Mouse (Mus musculus) lung, adult 2 months (tissue): Measurements from ENCODE around the gene Slc7a10. TPM values are rescaled to one million over a fixed set of nuclear protein-coding genes. Genes with fewer than 3 reads are reported as not detected.

Source experiments
- DNase-seq: peaks from one replicate; pipeline ENCODE4 v3.0.0; 2022
- H3K4me1 ChIP-seq: fragments of 200-500 bp; 2 replicates; pipeline ENCODE4 v1.6.1; 2011; ENCODE audit warnings: low read length; ENCODE audit not compliant: control insufficient read depth, insufficient read depth
- H3K4me3 ChIP-seq: fragments of 200-500 bp; replicated peaks from 2 replicates; pipeline ENCODE3; 2011; ENCODE audit warnings: low read depth, mild to moderate bottlenecking, control low read depth, low read length; ENCODE audit errors: extremely low read depth
- CTCF ChIP-seq: fragments of 200-500 bp; IDR thresholded peaks from 2 replicates; pipeline ENCODE4 v1.5.1; 2011; ENCODE audit warnings: mild to moderate bottlenecking, low read length, control low read depth; ENCODE audit not compliant: insufficient read depth
- POLR2A ChIP-seq: fragments of 200-500 bp; IDR thresholded peaks from 2 replicates; pipeline ENCODE4 v1.6.1; 2011; ENCODE audit warnings: low read depth, mild to moderate bottlenecking, control low read depth, low read length, borderline replicate concordance; ENCODE audit errors: extremely low read depth
- WGBS: fragments of 180-500 bp; shearing (Covaris S2); methylation state at CpG from one replicate; pipeline ENCODE4 v1.1.7; 2018; 5-methylcytosine and 5-hydroxymethylcytosine counted together
- polyA plus RNA-seq: library from polyadenylated mRNA; depleted of rRNA; stranded (reverse); fragments of >200 nt; gene quantifications from 2 replicates; pipeline ENCODE4 v1.2.3, GENCODE M21; 2012

Gene Slc7a10
- polyA plus RNA-seq, 1 experiment: 81.4 TPM

DNA sequence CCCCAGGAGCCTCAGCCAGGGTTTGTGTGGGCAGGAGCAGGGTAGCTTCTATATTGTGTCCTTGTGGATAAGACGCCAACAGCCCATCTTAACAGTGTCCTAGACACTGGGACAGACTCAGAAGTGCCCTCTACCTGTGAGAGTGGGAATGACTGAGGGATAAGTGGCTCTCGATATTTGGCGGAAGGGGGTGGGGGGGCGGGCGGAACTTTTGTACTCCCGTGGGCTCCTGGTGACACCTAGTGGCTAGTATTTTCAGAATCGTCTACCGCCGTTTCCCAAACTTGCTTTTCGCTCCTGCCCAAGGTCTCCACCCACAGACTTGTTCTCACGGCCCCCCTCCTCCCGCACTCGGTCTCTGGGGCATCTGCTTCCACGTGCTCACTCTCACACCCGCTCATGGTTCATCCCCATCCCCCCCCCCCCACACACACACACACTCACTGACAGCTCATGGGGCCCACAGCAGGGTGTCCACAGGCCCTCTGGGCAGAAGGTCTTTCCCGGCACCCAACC is 14.3 kb upstream of the Slc7a10 start:
- WGBS: 3% methylated on average over 15 of the region's 16 CpGs
- Histone ChIP-seq H3K4me1 (0 out of 2 replicates have a peak, but pooled peaks cover 2% of the 10 kb centered on the region), H3K4me3 (no peak overlapping the region)
- peak; percentile 64 for DNase-seq
- TF ChIP-seq POLR2A (no peak), CTCF (peak; percentile 48)

DNA sequence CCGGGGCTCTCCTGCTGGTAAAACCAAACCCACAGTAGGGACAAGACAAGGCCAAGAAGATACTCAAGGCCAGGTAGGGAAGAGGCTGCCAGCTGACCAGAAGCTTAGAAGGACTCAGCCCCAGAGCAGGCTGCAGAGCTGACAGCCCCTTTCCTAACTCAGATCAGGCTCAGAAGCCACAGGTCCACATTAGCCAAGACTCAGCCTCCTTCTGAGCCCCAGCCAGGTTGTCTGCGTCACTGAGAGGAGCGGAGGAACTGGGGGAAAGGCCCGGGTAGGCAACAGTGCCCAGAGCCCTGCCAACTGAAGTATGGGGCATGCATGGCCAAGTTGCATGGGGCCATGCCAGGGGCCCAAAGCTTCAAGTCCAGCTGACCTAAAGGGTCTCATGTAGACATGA is 13.7 kb upstream of the Slc7a10 start:
- Histone ChIP-seq H3K4me3 (no peak overlapping the region), H3K4me1 (0 out of 2 replicates have a peak, but pooled peaks cover 2% of the 10 kb centered on the region)
- DNase-seq: no peak
- WGBS: 76% methylated on average over 4 of the region's 4 CpGs
- TF ChIP-seq POLR2A: no peak
- no peak for TF ChIP-seq CTCF

DNA sequence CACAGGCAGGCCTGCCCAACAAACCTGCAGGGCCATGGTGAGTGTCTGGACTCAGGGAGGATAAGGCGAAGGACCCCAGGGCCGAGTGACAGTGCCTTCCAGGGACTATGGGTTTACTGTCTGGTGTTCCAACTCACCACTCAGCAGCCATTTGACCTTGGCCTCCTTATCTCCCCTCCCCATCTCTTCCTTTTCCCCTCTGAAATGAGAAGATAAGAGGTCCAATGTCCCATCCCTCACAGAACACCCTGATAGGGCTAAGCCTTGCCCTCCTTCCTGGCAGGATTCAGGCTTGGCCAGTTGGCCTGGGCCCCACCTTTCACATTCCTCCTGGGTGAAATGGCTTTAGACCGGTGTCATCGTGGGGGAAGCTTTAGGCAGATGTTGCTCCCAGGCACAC is 10.7 kb upstream of the Slc7a10 start:
- WGBS: 67% methylated on average over 4 of the region's 4 CpGs
- DNase-seq: no peak
- H3K4me3 ChIP-seq: no peak overlapping the region
- no peak for TF ChIP-seq CTCF
- TF ChIP-seq POLR2A: no peak
- H3K4me1 ChIP-seq: no peaks in the 10 kb centered on the region

DNA sequence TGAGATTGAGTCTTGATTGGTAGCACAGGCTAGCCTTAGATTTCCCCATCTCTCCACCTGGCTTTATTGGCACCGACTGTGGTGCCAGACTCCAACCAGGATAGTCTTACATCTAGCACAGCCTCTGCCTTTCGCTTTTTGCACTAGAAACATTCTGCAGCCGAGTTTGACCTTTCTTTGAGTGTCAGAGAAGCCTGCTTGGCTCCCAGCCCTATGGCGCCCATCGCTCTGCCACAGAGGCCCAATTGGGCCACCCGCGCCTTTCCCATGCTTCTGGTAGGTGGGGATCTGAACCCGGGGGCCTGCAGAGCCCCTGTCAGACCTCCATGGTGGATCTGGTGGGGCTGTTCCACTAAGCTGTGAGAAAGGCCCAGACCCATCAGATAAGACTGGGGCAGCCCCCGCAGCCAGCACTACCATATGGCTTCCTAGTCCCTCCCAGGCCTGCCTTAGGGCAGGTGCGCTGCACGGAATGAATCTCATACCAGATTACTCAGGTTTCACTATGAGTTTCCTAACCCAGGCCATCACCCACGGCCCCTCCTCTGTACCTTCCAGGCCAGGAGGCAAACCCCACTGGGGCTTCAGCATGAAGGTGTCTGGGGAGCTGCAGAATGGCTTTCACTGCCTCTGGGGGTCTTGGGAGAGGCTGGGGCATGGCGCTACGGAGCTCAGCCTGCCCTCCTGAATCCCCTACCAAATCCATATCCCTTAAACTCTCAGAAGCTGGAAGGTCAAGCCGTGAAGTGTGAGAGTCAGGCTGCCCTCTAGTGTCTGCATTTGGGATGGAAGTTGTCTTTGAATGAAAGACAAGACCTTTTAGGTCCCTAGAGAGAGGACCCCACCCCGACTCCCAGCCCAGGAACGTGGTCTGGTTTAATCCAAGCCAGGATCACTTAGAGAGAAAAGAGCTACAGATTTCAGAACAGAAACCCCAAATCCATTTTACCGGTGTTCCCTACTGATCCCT is 9.5 kb upstream of the Slc7a10 start:
- WGBS: 46% methylated on average over 18 of the region's 18 CpGs
- TF ChIP-seq POLR2A (no peak), CTCF (peak; percentile 39)
- no peaks in the 10 kb centered on the region for H3K4me1 ChIP-seq
- no peak overlapping the region for H3K4me3 ChIP-seq
- no peak for DNase-seq

DNA sequence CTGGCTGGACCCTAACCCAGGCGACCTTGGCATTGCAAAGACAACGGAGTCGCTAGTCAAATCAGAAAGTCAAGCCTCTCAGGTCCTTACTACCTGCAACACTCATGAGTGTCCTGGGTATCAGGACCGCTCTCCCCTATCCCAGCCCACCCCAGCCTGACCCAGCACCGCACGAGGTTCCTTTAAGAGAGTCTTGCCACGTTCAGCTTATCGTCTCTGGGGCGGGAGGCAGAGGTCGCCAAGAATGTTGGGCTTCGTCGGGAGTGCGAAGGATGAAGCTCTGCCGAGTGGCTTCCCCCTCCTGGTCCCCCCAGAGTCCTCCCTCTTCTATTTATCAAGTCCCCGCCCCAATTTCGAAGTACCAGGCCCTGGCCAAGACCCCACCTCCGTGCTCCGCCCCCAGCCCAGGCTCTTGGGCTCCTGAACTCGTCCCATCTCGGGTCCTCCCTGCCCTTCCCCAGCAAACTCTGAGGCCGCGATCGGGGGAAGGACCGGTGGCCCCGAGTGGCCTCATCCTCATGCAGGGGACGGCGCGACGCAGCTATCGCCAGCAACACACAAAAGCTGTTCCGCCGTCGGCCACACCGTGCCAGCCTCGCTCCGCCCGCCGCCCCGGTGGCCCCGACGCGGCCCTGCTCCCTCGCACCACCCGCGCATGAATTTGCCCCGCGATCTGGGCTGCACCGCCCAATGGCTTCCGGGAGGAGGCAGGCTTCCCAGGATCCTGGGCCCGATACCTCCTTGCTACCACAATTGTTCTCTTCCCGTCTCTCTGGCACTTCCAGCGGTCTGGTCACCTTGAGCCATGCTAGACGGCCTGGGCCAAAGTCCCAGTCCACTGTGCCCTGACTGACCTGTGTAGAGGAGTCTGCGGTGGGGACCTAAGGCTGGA is 1.1 kb upstream of the Slc7a10 start:
- H3K4me1 ChIP-seq: no peaks in the 10 kb centered on the region; the same call in 1 of the 2 replicates
- WGBS: 5% methylated on average over 54 of the region's 54 CpGs
- no peak for DNase-seq
- peak overlapping the region; percentile 31 for H3K4me3 ChIP-seq
- TF ChIP-seq CTCF (peak; percentile 35; the same call in 1 of the 2 replicates), POLR2A (no peak)

- Histone ChIP-seq H3K4me3 (no peak overlapping the region), H3K4me1 (no peaks in the 10 kb centered on the region; the same call in 1 of the 2 replicates)
- 43% methylated on average over 5 of the region's 5 CpGs for WGBS
- no peak for DNase-seq
- TF ChIP-seq POLR2A (no peak), CTCF (no peak)
These were observed 3.5 kb downstream of the Slc7a10 start for GRCm38 (mm10) chr7:35189699-35190098.

DNA sequence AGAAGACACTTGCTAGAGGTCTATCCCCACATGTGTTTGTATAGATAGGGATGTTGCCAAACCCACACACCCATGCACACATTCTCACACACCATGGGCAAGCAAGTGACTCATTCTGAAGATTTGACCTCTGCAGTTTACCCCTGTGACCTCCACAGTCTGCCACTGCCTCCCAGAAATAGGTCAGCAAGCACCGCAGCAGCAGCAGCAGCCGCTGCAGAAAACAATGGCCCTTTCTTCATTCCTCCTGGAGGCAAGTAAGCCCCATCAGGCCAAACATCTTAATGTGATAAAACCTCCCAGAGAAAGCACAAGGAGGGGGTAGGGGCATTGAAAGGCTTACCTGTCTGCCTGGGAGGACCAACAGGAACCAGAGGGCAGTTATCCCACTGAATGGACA is 5.1 kb downstream of the Slc7a10 start:
- no peak for TF ChIP-seq CTCF
- no peak overlapping the region for H3K4me3 ChIP-seq
- DNase-seq: no peak
- 25% methylated on average over 2 of the region's 2 CpGs for WGBS
- H3K4me1 ChIP-seq: no peaks in the 10 kb centered on the region; the same call in 1 of the 2 replicates

DNA sequence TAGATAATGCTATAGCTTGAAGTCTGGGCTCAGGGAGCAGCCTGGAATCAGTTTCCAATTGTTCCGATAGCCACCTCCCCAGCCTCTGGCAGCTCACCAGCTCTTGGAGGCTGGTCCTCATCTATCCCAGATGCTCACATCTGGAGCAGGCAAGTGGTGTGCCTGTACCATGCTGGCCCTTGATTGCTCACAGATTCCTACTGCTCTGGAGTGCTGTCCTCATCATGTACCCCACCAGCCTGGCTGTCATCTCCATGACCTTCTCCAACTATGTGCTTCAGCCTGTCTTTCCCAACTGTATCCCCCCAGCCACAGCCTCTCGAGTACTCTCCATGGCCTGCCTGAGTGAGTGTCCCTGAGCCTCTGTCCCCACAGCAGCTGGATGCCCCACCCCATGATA is 10.8 kb downstream of the Slc7a10 start:
- no peak overlapping the region for H3K4me3 ChIP-seq
- WGBS: 53% methylated on average over 2 of the region's 2 CpGs
- TF ChIP-seq CTCF (no peak), POLR2A (no peak)
- no peak for DNase-seq
- no peaks in the 10 kb centered on the region for H3K4me1 ChIP-seq
